Mouse (Mus musculus) small intestine, adult 2 months (tissue): Measurements from ENCODE around the gene G0s2.

ENCODE experiments used
- CTCF ChIP-seq: fragments of 200-500 bp; IDR thresholded peaks from 2 replicates; pipeline ENCODE4 v1.5.1; 2012; ENCODE audit warnings: low read depth, mild to moderate bottlenecking, control low read depth, inconsistent platforms, low read length, moderate library complexity, mixed read lengths; ENCODE audit not compliant: insufficient replicate concordance, insufficient read length; ENCODE audit errors: extremely low read depth
- POLR2A ChIP-seq: fragments of 200-500 bp; IDR thresholded peaks from 2 replicates; pipeline ENCODE4 v1.6.1; 2012; ENCODE audit warnings: low read depth, mild to moderate bottlenecking, control low read depth, inconsistent platforms, low read length, moderate library complexity

GRCm38 (mm10) chr1:193319721-193320120, 46.7 kb upstream of the G0s2 start:
- TF ChIP-seq CTCF = no peak
- no peak for TF ChIP-seq POLR2A
